Mouse (Mus musculus) small intestine, adult 2 months (tissue): ENCODE data around the gene Itpkc. TPM values are rescaled to one million over a fixed set of nuclear protein-coding genes. Genes with fewer than 3 reads are reported as not detected.

ENCODE experiments used
- H3K27ac ChIP-seq: fragments of 200-500 bp; 2 replicates; pipeline ENCODE4 v1.5.1; 2012; ENCODE audit warnings: low read depth, low read length, control low read depth, inconsistent platforms; ENCODE audit not compliant: insufficient read depth
- H3K27me3 ChIP-seq: fragments of 200-500 bp; 2 replicates; pipeline ENCODE4 v1.6.1; 2012; ENCODE audit warnings: mild to moderate bottlenecking, moderate library complexity, low read length, inconsistent platforms; ENCODE audit not compliant: control insufficient read depth, insufficient read depth
- H3K36me3 ChIP-seq: fragments of 200-500 bp; 2 replicates; pipeline ENCODE4 v1.6.1; 2012; ENCODE audit warnings: mild to moderate bottlenecking, low read length, control low read depth, inconsistent platforms; ENCODE audit not compliant: control insufficient read depth, insufficient read depth
- H3K4me1 ChIP-seq: fragments of 200-500 bp; 2 replicates; pipeline ENCODE4 v1.6.1; 2012; ENCODE audit warnings: low read length, inconsistent platforms, mixed read lengths; ENCODE audit not compliant: control insufficient read depth, insufficient read depth, insufficient read length
- H3K4me3 ChIP-seq: fragments of 200-500 bp; 2 replicates; pipeline ENCODE4 v1.5.1; 2012; ENCODE audit warnings: low read depth, mild to moderate bottlenecking, control low read depth, inconsistent platforms, low read length, moderate library complexity
- CTCF ChIP-seq: fragments of 200-500 bp; IDR thresholded peaks from 2 replicates; pipeline ENCODE4 v1.5.1; 2012; ENCODE audit warnings: low read depth, mild to moderate bottlenecking, control low read depth, inconsistent platforms, low read length, moderate library complexity, mixed read lengths; ENCODE audit not compliant: insufficient replicate concordance, insufficient read length; ENCODE audit errors: extremely low read depth
- POLR2A ChIP-seq: fragments of 200-500 bp; IDR thresholded peaks from 2 replicates; pipeline ENCODE4 v1.6.1; 2012; ENCODE audit warnings: low read depth, mild to moderate bottlenecking, control low read depth, inconsistent platforms, low read length, moderate library complexity
- WGBS: fragments of 180-500 bp; shearing (Covaris S2); methylation state at CpG from one replicate; pipeline ENCODE4 v1.1.7; 2018; 5-methylcytosine and 5-hydroxymethylcytosine counted together
- polyA plus RNA-seq: library from polyadenylated mRNA; depleted of rRNA; stranded (reverse); fragments of >200 nt; gene quantifications from 2 replicates; pipeline ENCODE4 v1.2.3, GENCODE M21; 2012

Itpkc gene
- polyA plus RNA-seq, 1 experiment: 44.6 TPM

GRCm38 (mm10) chr7:27228865-27229264, 404 bp upstream of the Itpkc start:
- Histone ChIP-seq H3K36me3 (no peaks in the 10 kb centered on the region), H3K27me3 (no peaks in the 10 kb centered on the region), H3K4me3 (peak overlapping the region; percentile 79), H3K4me1 (peaks cover 27% of the 10 kb centered on the region), H3K27ac (peak overlapping the region; percentile 84)
- TF ChIP-seq POLR2A (no peak), CTCF (no peak)
- 7% methylated on average over 6 of the region's 6 CpGs for WGBS

- Histone ChIP-seq H3K27me3 (no peaks in the 10 kb centered on the region), H3K36me3 (no peaks in the 10 kb centered on the region), H3K4me3 (peak overlapping the region; percentile 79), H3K4me1 (peaks cover 32% of the 10 kb centered on the region), H3K27ac (peak overlapping the region; percentile 92)
- TF ChIP-seq POLR2A (no peak), CTCF (peak; percentile 11; the same call in 1 of the 2 replicates)
- WGBS: 3% methylated on average over 10 of the region's 10 CpGs
Measured at GRCm38 (mm10) chr7:27227676-27228075, 785 bp downstream of the Itpkc start.

GRCm38 (mm10) chr7:27227276-27227675, 1.2 kb downstream of the Itpkc start:
- H3K36me3 ChIP-seq: no peaks in the 10 kb centered on the region
- H3K4me3 ChIP-seq: peak overlapping the region; percentile 79
- TF ChIP-seq POLR2A (no peak), CTCF (no peak)
- H3K4me1 ChIP-seq: peaks cover 32% of the 10 kb centered on the region
- peak overlapping the region; percentile 92 for H3K27ac ChIP-seq
- no peaks in the 10 kb centered on the region for H3K27me3 ChIP-seq
- 16% methylated on average over 9 of the region's 9 CpGs for WGBS

GRCm38 (mm10) chr7:27224877-27225575, 3.4 kb downstream of the Itpkc start:
- no peak for TF ChIP-seq POLR2A
- TF ChIP-seq CTCF: no peak
- H3K27me3 ChIP-seq: no peaks in the 10 kb centered on the region
- peak overlapping the region; percentile 79 for H3K4me3 ChIP-seq
- peak overlapping the region; percentile 92 for H3K27ac ChIP-seq
- peaks cover 38% of the 10 kb centered on the region for H3K4me1 ChIP-seq
- H3K36me3 ChIP-seq: peaks cover 2% of the 10 kb centered on the region
- WGBS: 19% methylated on average over 11 of the region's 11 CpGs

- 26% methylated on average over 1 of the region's 1 CpGs for WGBS
- no peak overlapping the region for H3K4me3 ChIP-seq
- H3K4me1 ChIP-seq: peaks cover 40% of the 10 kb centered on the region
- H3K27me3 ChIP-seq: no peaks in the 10 kb centered on the region
- peak overlapping the region; percentile 60 for H3K27ac ChIP-seq
- peaks cover 19% of the 10 kb centered on the region for H3K36me3 ChIP-seq
- no peak for TF ChIP-seq POLR2A
- no peak for TF ChIP-seq CTCF
Measured at GRCm38 (mm10) chr7:27222538-27222937, 5.9 kb downstream of the Itpkc start.

GRCm38 (mm10) chr7:27221939-27222338, 6.5 kb downstream of the Itpkc start:
- H3K27ac ChIP-seq: peak overlapping the region; percentile 53
- no peaks in the 10 kb centered on the region for H3K27me3 ChIP-seq
- 57% methylated on average over 6 of the region's 6 CpGs for WGBS
- no peak for TF ChIP-seq CTCF
- TF ChIP-seq POLR2A: no peak
- peaks cover 23% of the 10 kb centered on the region for H3K36me3 ChIP-seq
- H3K4me1 ChIP-seq: peaks cover 40% of the 10 kb centered on the region
- no peak overlapping the region for H3K4me3 ChIP-seq

GRCm38 (mm10) chr7:27219937-27220336, 8.5 kb downstream of the Itpkc start:
- Histone ChIP-seq H3K4me3 (no peak overlapping the region), H3K36me3 (peaks cover 35% of the 10 kb centered on the region), H3K4me1 (peaks cover 34% of the 10 kb centered on the region), H3K27ac (no peak overlapping the region), H3K27me3 (no peaks in the 10 kb centered on the region)
- WGBS: 79% methylated on average over 11 of the region's 11 CpGs
- TF ChIP-seq CTCF (no peak), POLR2A (no peak)
